Mouse (Mus musculus) forebrain, postnatal 0 days (tissue): ENCODE results near the gene Slc6a20b. TPM values are rescaled to one million over a fixed set of nuclear protein-coding genes. Genes with fewer than 3 reads are reported as not detected.

Source experiments
- ATAC-seq: fragments of 200-750 bp; cut with Nextera tagmentation; 2 replicates; pipeline ENCODE4 v1.8.0; 2017; ENCODE audit warnings: mild to moderate bottlenecking, moderate library complexity
- DNase-seq: peaks from one replicate; pipeline ENCODE4 v3.0.0-alpha.2; 2015
- H3K27ac ChIP-seq: fragments of 300-500 bp; sonication (generic); 2 replicates; pipeline ENCODE4 v1.5.1; 2014; ENCODE audit warnings: low read depth, mild to moderate bottlenecking, antibody characterized with exemption, low read length, moderate library complexity, mixed read lengths
- H3K27me3 ChIP-seq: fragments of 300-500 bp; sonication (generic); 2 replicates; pipeline ENCODE4 v1.6.1; 2014; ENCODE audit warnings: mild to moderate bottlenecking, low read length, mixed read lengths; ENCODE audit not compliant: insufficient read depth
- H3K36me3 ChIP-seq: fragments of 300-500 bp; sonication (generic); 2 replicates; pipeline ENCODE4 v1.6.1; 2014; ENCODE audit warnings: mild to moderate bottlenecking, moderate library complexity; ENCODE audit not compliant: insufficient read depth
- H3K4me1 ChIP-seq: fragments of 300-500 bp; sonication (generic); 2 replicates; pipeline ENCODE4 v1.6.1; 2014; ENCODE audit warnings: antibody characterized with exemption; ENCODE audit not compliant: insufficient read depth
- H3K4me2 ChIP-seq: fragments of 300-500 bp; sonication (generic); 2 replicates; pipeline ENCODE4 v1.6.1; 2014; ENCODE audit warnings: low read depth, mild to moderate bottlenecking, moderate library complexity
- H3K4me3 ChIP-seq: fragments of 300-500 bp; sonication (generic); 2 replicates; pipeline ENCODE4 v1.5.1; 2014; ENCODE audit warnings: low read depth, low read length, mixed read lengths
- H3K9ac ChIP-seq: fragments of 300-500 bp; sonication (generic); 2 replicates; pipeline ENCODE4 v1.6.1; 2014; ENCODE audit warnings: mild to moderate bottlenecking
- H3K9me3 ChIP-seq: fragments of 300-500 bp; sonication (generic); 2 replicates; pipeline ENCODE4 v1.6.1; 2016; ENCODE audit warnings: low read length
- CTCF ChIP-seq: sonication (generic); IDR thresholded peaks from 2 replicates; pipeline ENCODE4 v1.5.1; 2016; ENCODE audit warnings: antibody characterized with exemption, control low read depth, low read depth
- WGBS: fragments of 180-500 bp; shearing (Covaris S2); extraction: QIAGEN DNeasy Blood & Tissue Kit; methylation state at CpG from one replicate; pipeline ENCODE4 v1.1.7; 2014; 5-methylcytosine and 5-hydroxymethylcytosine counted together
- polyA plus RNA-seq: library from polyadenylated mRNA; unstranded; fragments of >200 nt; fragmentation: Nextera tagmentation; extraction: Ambion mirVana; gene quantifications from 2 replicates; pipeline ENCODE4 v1.2.1, GENCODE M21; 2015
- total RNA-seq: library from RNA; depleted of rRNA; stranded (reverse); fragments of >200 nt; gene quantifications from 2 replicates; pipeline ENCODE4 v1.2.3, GENCODE M21; 2014; rRNA removed

The Slc6a20b gene
- total and polyA plus RNA-seq, 2 experiments from 2014 or later, result 0.10 to 0.19 TPM

- H3K9ac ChIP-seq, result no peak overlapping the region
- H3K9me3 ChIP-seq, result no peaks in the 10 kb centered on the region
- no peak overlapping the region for H3K4me2 ChIP-seq
- H3K4me3 ChIP-seq, result no peak overlapping the region
- ATAC-seq (no peak), DNase-seq (no peak)
- H3K27ac ChIP-seq, result no peak overlapping the region
- no peaks in the 10 kb centered on the region for H3K4me1 ChIP-seq
- H3K27me3 ChIP-seq, result no peaks in the 10 kb centered on the region
- TF ChIP-seq CTCF, result no peak
- peaks cover 18% of the 10 kb centered on the region for H3K36me3 ChIP-seq
- 95% methylated on average over 4 of the region's 4 CpGs for WGBS
These were observed 37.2 kb downstream of the Slc6a20b start for GRCm38 (mm10) chr9:123595194-123595593.

GRCm38 (mm10) chr9:123589240-123589910 is 43.0 kb downstream of the Slc6a20b start:
- Histone ChIP-seq H3K9ac (no peak overlapping the region), H3K4me2 (no peak overlapping the region), H3K27ac (no peak overlapping the region), H3K9me3 (no peaks in the 10 kb centered on the region), H3K36me3 (peaks cover 39% of the 10 kb centered on the region), H3K27me3 (no peaks in the 10 kb centered on the region), H3K4me3 (no peak overlapping the region), H3K4me1 (no peaks in the 10 kb centered on the region)
- TF ChIP-seq CTCF, result no peak
- 89% methylated on average over 7 of the region's 7 CpGs for WGBS
- DNase-seq (no peak), ATAC-seq (no peak)

GRCm38 (mm10) chr9:123577360-123578192 is 54.8 kb downstream of the Slc6a20b start:
- Histone ChIP-seq H3K9me3 (no peaks in the 10 kb centered on the region), H3K27me3 (no peaks in the 10 kb centered on the region), H3K27ac (no peak overlapping the region), H3K36me3 (peaks cover 29% of the 10 kb centered on the region), H3K4me3 (no peak overlapping the region), H3K9ac (no peak overlapping the region), H3K4me2 (no peak overlapping the region), H3K4me1 (no peaks in the 10 kb centered on the region)
- no peak for TF ChIP-seq CTCF
- no peak for ATAC-seq
- no peak for DNase-seq
- 89% methylated on average over 10 of the region's 10 CpGs for WGBS

- no peak overlapping the region for H3K27ac ChIP-seq
- no peak for DNase-seq
- H3K9ac ChIP-seq, result no peak overlapping the region
- no peaks in the 10 kb centered on the region for H3K9me3 ChIP-seq
- ATAC-seq, result no peak
- no peaks in the 10 kb centered on the region for H3K4me1 ChIP-seq
- H3K4me2 ChIP-seq, result no peak overlapping the region
- no peak overlapping the region for H3K4me3 ChIP-seq
- no peak for TF ChIP-seq CTCF
- WGBS, result 22% methylated on average over 3 of the region's 3 CpGs
- H3K36me3 ChIP-seq, result peaks cover 63% of the 10 kb centered on the region
- no peaks in the 10 kb centered on the region for H3K27me3 ChIP-seq
These were observed 77.8 kb downstream of the Slc6a20b start for GRCm38 (mm10) chr9:123554599-123554998.

Other genes starting within 250 kb of the Slc6a20b start
- gene Limd1, start 153.9 kb downstream of the Slc6a20b start, total RNA-seq, result 16.3 and 23.8 TPM in 2 replicates
- gene Limd1, start 153.9 kb downstream of the Slc6a20b start, polyA plus RNA-seq, result 8.8 and 9.1 TPM in 2 replicates
- gene Sacm1l, start 102.8 kb downstream of the Slc6a20b start, total RNA-seq, result 38.9 and 45.1 TPM in 2 replicates
- gene Sacm1l, start 102.8 kb downstream of the Slc6a20b start, polyA plus RNA-seq, result 25.1 and 33.1 TPM in 2 replicates
- 0.52 TPM in 1 of 2 replicates, not detected in the other for gene Ccr9, start 45.9 kb upstream of the Slc6a20b start, total RNA-seq
- gene Ccr9, start 45.9 kb upstream of the Slc6a20b start, polyA plus RNA-seq, result 0.30 and 0.34 TPM in 2 replicates
- gene Slc6a20a, start 46.3 kb upstream of the Slc6a20b start, total RNA-seq, result 17.2 and 33.0 TPM in 2 replicates
- 23.5 and 25.7 TPM in 2 replicates for gene Slc6a20a, start 46.3 kb upstream of the Slc6a20b start, polyA plus RNA-seq
- gene Lztfl1, start 85.1 kb upstream of the Slc6a20b start, total RNA-seq, result 36.5 and 37.9 TPM in 2 replicates
- gene Lztfl1, start 85.1 kb upstream of the Slc6a20b start, polyA plus RNA-seq, result 37.5 and 42.3 TPM in 2 replicates
- not detected in 2 replicates for gene Cxcr6, start 173.9 kb upstream of the Slc6a20b start, total RNA-seq
- gene Cxcr6, start 173.9 kb upstream of the Slc6a20b start, polyA plus RNA-seq, result not detected in 2 replicates
- 11.1 and 17.8 TPM in 2 replicates for gene Fyco1, start 219.3 kb upstream of the Slc6a20b start, total RNA-seq
- gene Fyco1, start 219.3 kb upstream of the Slc6a20b start, polyA plus RNA-seq, result 2.7 and 7.6 TPM in 2 replicates
- not detected in 2 replicates for gene Xcr1, start 229.5 kb upstream of the Slc6a20b start, total RNA-seq
- gene Xcr1, start 229.5 kb upstream of the Slc6a20b start, polyA plus RNA-seq, result 0.06 and 0.14 TPM in 2 replicates